Mouse (Mus musculus) bone marrow, adult 2 months (tissue): ENCODE results near the gene Tmem161b. TPM values are rescaled to one million over a fixed set of nuclear protein-coding genes. Genes with fewer than 3 reads are reported as not detected.

Source experiments
- H3K27ac ChIP-seq: fragments of 200-500 bp; 2 replicates; pipeline ENCODE4 v1.5.1; 2012; ENCODE audit warnings: low read depth, mild to moderate bottlenecking, control low read depth, inconsistent platforms, low read length; ENCODE audit not compliant: control insufficient read depth, poor library complexity, insufficient read depth
- H3K4me1 ChIP-seq: fragments of 200-500 bp; 2 replicates; pipeline ENCODE4 v1.6.1; 2011; ENCODE audit warnings: low read length; ENCODE audit not compliant: control insufficient read depth, insufficient read depth
- H3K4me3 ChIP-seq: fragments of 200-500 bp; replicated peaks from 2 replicates; pipeline ENCODE3; 2011; ENCODE audit warnings: mild to moderate bottlenecking, low read depth, low read length, control low read depth; ENCODE audit not compliant: control insufficient read depth
- CTCF ChIP-seq: fragments of 200-500 bp; IDR thresholded peaks from 2 replicates; pipeline ENCODE4 v1.5.1; 2011; ENCODE audit warnings: low read length, control low read depth; ENCODE audit not compliant: control insufficient read depth, insufficient read depth
- POLR2A ChIP-seq: fragments of 200-500 bp; IDR thresholded peaks from 2 replicates; pipeline ENCODE4 v1.6.1; 2011; ENCODE audit warnings: low read depth, mild to moderate bottlenecking, control low read depth, low read length, borderline replicate concordance; ENCODE audit not compliant: control insufficient read depth
- WGBS: fragments of 180-500 bp; shearing (Covaris S2); methylation state at CpG from one replicate; pipeline ENCODE4 v1.1.7; 2018; 5-methylcytosine and 5-hydroxymethylcytosine counted together
- polyA plus RNA-seq: library from polyadenylated mRNA; stranded (reverse); fragments of >200 nt; gene quantifications from 2 replicates; pipeline ENCODE4 v1.2.4, GENCODE M21; 2011; ENCODE audit warnings: low replicate concordance; ENCODE audit not compliant: missing spikeins, insufficient read depth, insufficient read length

The Tmem161b gene
- polyA plus RNA-seq, 1 experiment: 10.6 TPM

GRCm38 (mm10) chr13:84299445-84300053 is 77.5 kb downstream of the Tmem161b start:
- TF ChIP-seq CTCF: no peak
- TF ChIP-seq POLR2A: no peak
- no peaks in the 10 kb centered on the region for H3K4me1 ChIP-seq
- no peak overlapping the region for H3K4me3 ChIP-seq
- H3K27ac ChIP-seq: no peak overlapping the region
- 75% methylated on average over 2 of the region's 2 CpGs for WGBS

- Histone ChIP-seq H3K4me3 (no peak overlapping the region), H3K4me1 (no peaks in the 10 kb centered on the region), H3K27ac (no peak overlapping the region)
- WGBS: 40% methylated on average over 5 of the region's 5 CpGs
- TF ChIP-seq POLR2A (no peak), CTCF (no peak)
These were observed 121.2 kb downstream of the Tmem161b start for GRCm38 (mm10) chr13:84343272-84343671.

GRCm38 (mm10) chr13:84343691-84344495 is 121.8 kb downstream of the Tmem161b start:
- 14% methylated on average over 13 of the region's 13 CpGs for WGBS
- H3K27ac ChIP-seq: no peak overlapping the region
- H3K4me3 ChIP-seq: no peak overlapping the region
- peaks cover 1% of the 10 kb centered on the region for H3K4me1 ChIP-seq
- TF ChIP-seq POLR2A (no peak), CTCF (no peak)

- Histone ChIP-seq H3K27ac (no peak overlapping the region), H3K4me1 (peaks cover 1% of the 10 kb centered on the region), H3K4me3 (no peak overlapping the region)
- 12% methylated on average over 7 of the region's 7 CpGs for WGBS
- no peak for TF ChIP-seq POLR2A
- no peak for TF ChIP-seq CTCF
These were observed 122.6 kb downstream of the Tmem161b start for GRCm38 (mm10) chr13:84344711-84345110.

- TF ChIP-seq POLR2A (no peak), CTCF (no peak)
- WGBS: 11% methylated on average over 8 of the region's 8 CpGs
These were observed 123.0 kb downstream of the Tmem161b start for GRCm38 (mm10) chr13:84345114-84345513.

More at GRCm38 (mm10) chr13:84345114-84345513, 123.0 kb downstream of the Tmem161b start:
- Histone ChIP-seq H3K4me3 (no peak overlapping the region), H3K4me1 (peaks cover 1% of the 10 kb centered on the region), H3K27ac (no peak overlapping the region)
